8 mouse cellular contexts compared by ENCODE assay signal in the genomic region with DNA sequence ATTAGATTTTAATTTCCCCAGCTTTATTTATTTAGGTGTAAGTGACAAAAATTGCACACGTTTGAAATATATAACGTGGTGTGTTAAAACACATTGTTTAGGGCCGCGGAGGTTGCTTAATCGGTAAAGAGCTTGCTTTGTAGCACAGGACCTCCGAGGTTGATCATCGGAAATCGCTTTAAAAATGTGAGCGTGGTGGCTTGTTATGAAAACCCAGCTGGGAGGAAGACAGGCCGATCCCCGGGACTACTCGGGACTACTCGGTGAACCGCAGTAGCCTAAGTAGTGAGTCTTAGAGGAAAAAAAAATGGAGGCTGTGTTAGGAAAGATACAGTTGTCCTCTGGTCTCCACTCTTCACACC. TPM values are rescaled to one million over a fixed set of nuclear protein-coding genes. Genes with fewer than 3 reads are reported as not detected.
DNase-seq lines count a peak whose midpoint lies in the region; ATAC-seq and TF ChIP-seq lines count a peak whose summit lies in the region.

No protein-coding gene starts in this region.

- H3K9ac ChIP-seq in kidney, embryonic 15.5 days = peak overlapping the region; percentile 66
- peak overlapping the region; percentile 70 for H3K9ac ChIP-seq in hindbrain, embryonic 16.5 days (ENCODE audit: low read depth, low read length)

- peaks cover 46% of the 10 kb centered on the region for H3K79me2 ChIP-seq in myocyte (ENCODE audit: control insufficient read depth, insufficient read depth)

- peaks cover 2% of the 10 kb centered on the region for H3K36me3 ChIP-seq in kidney, embryonic 15.5 days
- peaks cover under 1% of the 10 kb centered on the region; the same call in 1 of the 2 replicates for H3K36me3 ChIP-seq in hindbrain, embryonic 16.5 days (ENCODE audit: control insufficient read depth, insufficient read depth, low read length)
- no peaks in the 10 kb centered on the region for H3K36me3 ChIP-seq in myocyte (ENCODE audit: control insufficient read depth, insufficient read depth)

- WGBS in kidney, embryonic 15.5 days = 1% methylated on average over 14 of the region's 14 CpGs
- WGBS in bone marrow, adult 2 months = 4% methylated on average over 14 of the region's 14 CpGs
- 5% methylated on average over 14 of the region's 14 CpGs for WGBS in hindbrain, embryonic 16.5 days

- H3K4me2 ChIP-seq in kidney, embryonic 15.5 days = peak overlapping the region; percentile 71
- H3K4me2 ChIP-seq in hindbrain, embryonic 16.5 days (ENCODE audit: low read length) = peak overlapping the region; percentile 77
- H3K4me2 ChIP-seq in myocyte (ENCODE audit: low read depth) = peak overlapping the region; percentile 77

- no peak for DNase-seq in kidney, postnatal 14 days
- DNase-seq in Muller cell, postnatal 12 days (ENCODE audit: inconsistent ontology term) = no peak
- no peak for DNase-seq in ovary, postnatal 10 days (ENCODE audit: low spot score)
- no peak for DNase-seq in layer of hippocampus, adult 9-11 months

- no peak for TF ChIP-seq POLR2A in bone marrow, adult 2 months (IDR thresholded peaks at IDR 0.05; ENCODE audit: borderline replicate concordance, control insufficient read depth, low read depth, low read length)
- no peak for TF ChIP-seq POLR2A in myocyte (IDR thresholded peaks at IDR 0.05; ENCODE audit: insufficient read length, low read depth)

- no peaks in the 10 kb centered on the region for H3K27me3 ChIP-seq in kidney, embryonic 15.5 days
- no peaks in the 10 kb centered on the region for H3K27me3 ChIP-seq in hindbrain, embryonic 16.5 days (replicated peaks; ENCODE audit: control insufficient read depth, insufficient read depth, low read length)
- no peaks in the 10 kb centered on the region for H3K27me3 ChIP-seq in myocyte (ENCODE audit: control insufficient read depth, insufficient read depth, insufficient read length)

- peaks cover 30% of the 10 kb centered on the region for H3K4me1 ChIP-seq in kidney, embryonic 15.5 days
- H3K4me1 ChIP-seq in bone marrow, adult 2 months (ENCODE audit: control insufficient read depth, insufficient read depth, low read length) = peaks cover 3% of the 10 kb centered on the region; the same call in 1 of the 2 replicates
- H3K4me1 ChIP-seq in hindbrain, embryonic 16.5 days (ENCODE audit: control insufficient read depth, insufficient read depth, low read depth, low read length) = peaks cover 14% of the 10 kb centered on the region

- no peak for ATAC-seq in kidney, embryonic 15.5 days (replicated peaks; ENCODE audit: low FRiP score)
- ATAC-seq in hindbrain, embryonic 16.5 days = no peak

- TF ChIP-seq CTCF in bone marrow, adult 2 months (IDR thresholded peaks at IDR 0.05; ENCODE audit: control insufficient read depth, insufficient read depth, low read length) = no peak

- H3K27ac ChIP-seq in kidney, embryonic 15.5 days = peak overlapping the region; percentile 51
- H3K27ac ChIP-seq in bone marrow, adult 2 months (ENCODE audit: control insufficient read depth, insufficient read depth, low read depth, low read length, poor library complexity) = peak overlapping the region; percentile 45; the same call in 1 of the 2 replicates
- H3K27ac ChIP-seq in hindbrain, embryonic 16.5 days (ENCODE audit: low read depth, low read length) = no peak overlapping the region; the same call in none of the 2 replicates

- H3K4me3 ChIP-seq in kidney, embryonic 15.5 days (replicated peaks) = peak overlapping the region; percentile 58
- H3K4me3 ChIP-seq in bone marrow, adult 2 months (replicated peaks; ENCODE audit: control insufficient read depth, low read depth, low read length) = peak overlapping the region; percentile 82
- H3K4me3 ChIP-seq in hindbrain, embryonic 16.5 days (ENCODE audit: low read length) = peak overlapping the region; percentile 59
- H3K4me3 ChIP-seq in myocyte = peak overlapping the region; percentile 74

- H3K9me3 ChIP-seq in kidney, embryonic 15.5 days (replicated peaks) = no peaks in the 10 kb centered on the region
- no peaks in the 10 kb centered on the region for H3K9me3 ChIP-seq in hindbrain, embryonic 16.5 days (ENCODE audit: control insufficient read depth, low read length)

- no peak overlapping the region for H3ac ChIP-seq in myocyte (ENCODE audit: control insufficient read depth, insufficient read length)

TF ChIP-seq in myocyte, 11 proteins besides CTCF, POLR2A, EP300 and RAD21:
- no peak for TF ChIP-seq REST (IDR thresholded peaks at IDR 0.05; ENCODE audit: insufficient read depth, insufficient read length)
- TF ChIP-seq USF1 (IDR thresholded peaks at IDR 0.05; ENCODE audit: low read depth) = no peak
- no peak for TF ChIP-seq MAX (IDR thresholded peaks at IDR 0.05; ENCODE audit: low read depth)
- TF ChIP-seq MYOD1 (IDR thresholded peaks at IDR 0.05; ENCODE audit: control insufficient read depth in 1 of 3, insufficient read length in 2 of 3, low read depth in 2 of 3) = no peak
- TF ChIP-seq MYOG (IDR thresholded peaks at IDR 0.05; ENCODE audit: control insufficient read depth in 1 of 3, insufficient read depth in 1 of 3, insufficient read length in 2 of 3, low read depth in 2 of 3) = no peak
- TF ChIP-seq POLR2AphosphoS2 (IDR thresholded peaks at IDR 0.05; ENCODE audit: insufficient read length, low read depth) = no peak
- TF ChIP-seq TCF12 (IDR thresholded peaks at IDR 0.05; ENCODE audit: insufficient read depth, poor library complexity, severe bottlenecking) = no peak
- TF ChIP-seq E2F4 (IDR thresholded peaks at IDR 0.05; ENCODE audit: insufficient read depth) = no peak
- no peak for TF ChIP-seq SRF (IDR thresholded peaks at IDR 0.05; ENCODE audit: control insufficient read depth, insufficient read length, low read depth)
- no peak for TF ChIP-seq CEBPB (IDR thresholded peaks at IDR 0.05; ENCODE audit: insufficient read depth, poor library complexity, severe bottlenecking)
- TF ChIP-seq TCF3 (IDR thresholded peaks at IDR 0.05; ENCODE audit: insufficient read length, low read depth) = no peak

RNA-seq across cellular contexts. Expression of a gene that starts 14.8 kb away (rescaled TPM):
- 41.5 and 42.5 TPM in 2 replicates for polyA plus RNA-seq in kidney, embryonic 15.5 days (2015; fragmentation: Nextera tagmentation; extraction: Ambion mirVana)
- 23.0 and 34.5 TPM in 2 replicates for polyA plus RNA-seq in bone marrow, adult 2 months (2011; ENCODE audit: insufficient read depth, insufficient read length, low replicate concordance, missing spikeins)
- 93.3 and 93.7 TPM in 2 replicates for polyA plus RNA-seq in hindbrain, embryonic 16.5 days (2015; fragmentation: Nextera tagmentation; extraction: Ambion mirVana)
- polyA plus RNA-seq in myocyte (2012; fragmentation: generic; extraction: Trizol) = 14.1 TPM

RNA-seq across cellular contexts. Expression of a gene that starts 15.2 kb away (rescaled TPM):
- polyA plus RNA-seq in kidney, embryonic 15.5 days (2015; fragmentation: Nextera tagmentation; extraction: Ambion mirVana) = 51.5 and 52.4 TPM in 2 replicates
- 28.0 and 29.9 TPM in 2 replicates for polyA plus RNA-seq in bone marrow, adult 2 months (2011; ENCODE audit: insufficient read depth, insufficient read length, low replicate concordance, missing spikeins)
- 74.1 and 75.1 TPM in 2 replicates for polyA plus RNA-seq in hindbrain, embryonic 16.5 days (2015; fragmentation: Nextera tagmentation; extraction: Ambion mirVana)
- polyA plus RNA-seq in myocyte (2012; fragmentation: generic; extraction: Trizol) = 64.1 TPM

RNA-seq across cellular contexts. Expression of a gene that starts 25.3 kb away (rescaled TPM):
- 98.1 and 103 TPM in 2 replicates for polyA plus RNA-seq in kidney, embryonic 15.5 days (2015; fragmentation: Nextera tagmentation; extraction: Ambion mirVana)
- polyA plus RNA-seq in bone marrow, adult 2 months (2011; ENCODE audit: insufficient read depth, insufficient read length, low replicate concordance, missing spikeins) = 77.2 and 120 TPM in 2 replicates
- polyA plus RNA-seq in hindbrain, embryonic 16.5 days (2015; fragmentation: Nextera tagmentation; extraction: Ambion mirVana) = 73.9 and 84.6 TPM in 2 replicates
- polyA plus RNA-seq in myocyte (2012; fragmentation: generic; extraction: Trizol) = 90.1 TPM

RNA-seq across cellular contexts. Expression of a gene that starts 25.5 kb away (rescaled TPM):
- polyA plus RNA-seq in kidney, embryonic 15.5 days (2015; fragmentation: Nextera tagmentation; extraction: Ambion mirVana) = 2.9 and 3.5 TPM in 2 replicates
- polyA plus RNA-seq in bone marrow, adult 2 months (2011; ENCODE audit: insufficient read depth, insufficient read length, low replicate concordance, missing spikeins) = 48.0 and 67.4 TPM in 2 replicates
- 9.6 and 10.3 TPM in 2 replicates for polyA plus RNA-seq in hindbrain, embryonic 16.5 days (2015; fragmentation: Nextera tagmentation; extraction: Ambion mirVana)
- polyA plus RNA-seq in myocyte (2012; fragmentation: generic; extraction: Trizol) = 0.47 TPM

RNA-seq across cellular contexts. Expression of a gene that starts 37.8 kb away (rescaled TPM):
- polyA plus RNA-seq in kidney, embryonic 15.5 days (2015; fragmentation: Nextera tagmentation; extraction: Ambion mirVana) = 4.3 and 4.5 TPM in 2 replicates
- 60.1 and 94.6 TPM in 2 replicates for polyA plus RNA-seq in bone marrow, adult 2 months (2011; ENCODE audit: insufficient read depth, insufficient read length, low replicate concordance, missing spikeins)
- polyA plus RNA-seq in hindbrain, embryonic 16.5 days (2015; fragmentation: Nextera tagmentation; extraction: Ambion mirVana) = 5.0 and 5.1 TPM in 2 replicates
- 13.6 TPM for polyA plus RNA-seq in myocyte (2012; fragmentation: generic; extraction: Trizol)
